In genomic region chr4:148109215-148109614, GRCm38 (mm10) we compare ENCODE assay signal across 27 mouse cellular contexts. TPM values are rescaled to one million over a fixed set of nuclear protein-coding genes. Genes with fewer than 3 reads are reported as not detected.
DNase-seq lines count a peak whose midpoint lies in the region; ATAC-seq and TF ChIP-seq lines count a peak whose summit lies in the region.
"Had no signal": no experiment of that assay in that cellular context is flagged by ENCODE, and none has a peak within 500 bp of the region (broad histone marks: within the 10 kb centered on the region; RNA-seq: fewer than 3 reads in every experiment).

No protein-coding gene starts in this region.

- peaks cover 29% of the 10 kb centered on the region for H3K4me1 ChIP-seq in hindbrain, embryonic 10.5 days (replicated peaks)
- no peaks in the 10 kb centered on the region for H3K4me1 ChIP-seq in hindbrain, embryonic 16.5 days (ENCODE audit: control insufficient read depth, insufficient read depth, low read depth, low read length)
- H3K4me1 ChIP-seq in liver, embryonic 14.5 days (replicated peaks; ENCODE audit: control insufficient read depth in 2 of 2, insufficient read depth in 2 of 2, low read length in 1 of 2) = no peaks in the 10 kb centered on the region
- H3K4me1 ChIP-seq in midbrain, embryonic 13.5 days (replicated peaks) = 0 out of 2 replicates have a peak, but pooled peaks cover 6% of the 10 kb centered on the region
- H3K4me1 ChIP-seq in midbrain, postnatal 0 days (ENCODE audit: insufficient read depth, low read length) = no peaks in the 10 kb centered on the region
- no peaks in the 10 kb centered on the region for H3K4me1 ChIP-seq in forebrain, embryonic 12.5 days
- H3K4me1 ChIP-seq: midbrain, embryonic 12.5 days had no signal

- no peak overlapping the region for H3K4me3 ChIP-seq in hindbrain, embryonic 10.5 days
- no peak overlapping the region for H3K4me3 ChIP-seq in hindbrain, embryonic 16.5 days (ENCODE audit: low read length)
- no peak overlapping the region for H3K4me3 ChIP-seq in liver, embryonic 14.5 days (ENCODE audit: insufficient read depth in 1 of 2, low read depth in 2 of 2, low read length in 2 of 2)
- no peak overlapping the region for H3K4me3 ChIP-seq in midbrain, embryonic 13.5 days (replicated peaks)
- H3K4me3 ChIP-seq in midbrain, postnatal 0 days (ENCODE audit: low read depth, low read length) = no peak overlapping the region
- no peak overlapping the region for H3K4me3 ChIP-seq in forebrain, embryonic 12.5 days (replicated peaks)
- H3K4me3 ChIP-seq: embryonic facial prominence, embryonic 12.5 days; layer of hippocampus, adult 2 months; left cerebral cortex, adult 2 months; limb, embryonic 12.5 days; midbrain, embryonic 12.5 days; stomach, embryonic 15.5 days had no signal

- H3K4me2 ChIP-seq in hindbrain, embryonic 16.5 days (ENCODE audit: low read length) = no peak overlapping the region
- no peak overlapping the region for H3K4me2 ChIP-seq in liver, embryonic 14.5 days (ENCODE audit: low read depth)
- H3K4me2 ChIP-seq in midbrain, embryonic 13.5 days (replicated peaks) = no peak overlapping the region
- H3K4me2 ChIP-seq in midbrain, postnatal 0 days (ENCODE audit: low read depth, low read length, poor library complexity, severe bottlenecking) = no peak overlapping the region
- H3K4me2 ChIP-seq in forebrain, embryonic 12.5 days = no peak overlapping the region
- H3K4me2 ChIP-seq: embryonic facial prominence, embryonic 12.5 days; heart, embryonic 11.5 days; limb, embryonic 12.5 days; midbrain, embryonic 12.5 days; stomach, embryonic 15.5 days had no signal

- H3K27ac ChIP-seq in hindbrain, embryonic 10.5 days = peak overlapping the region; percentile 75
- H3K27ac ChIP-seq in hindbrain, embryonic 16.5 days (ENCODE audit: low read depth, low read length) = no peak overlapping the region
- H3K27ac ChIP-seq in liver, embryonic 14.5 days = no peak overlapping the region
- H3K27ac ChIP-seq in midbrain, embryonic 13.5 days = no peak overlapping the region
- no peak overlapping the region for H3K27ac ChIP-seq in midbrain, postnatal 0 days (ENCODE audit: low read depth, low read length)
- H3K27ac ChIP-seq in forebrain, embryonic 12.5 days = no peak overlapping the region
- H3K27ac ChIP-seq: embryonic facial prominence, embryonic 12.5 days; layer of hippocampus, adult 2 months; left cerebral cortex, adult 2 months; limb, embryonic 12.5 days; macrophage; midbrain, embryonic 12.5 days; stomach, embryonic 15.5 days had no signal

- TF ChIP-seq EP300 in liver, embryonic 14.5 days (IDR thresholded peaks at IDR 0.05; ENCODE audit: low read depth) = no peak

- no peak overlapping the region for H3K9ac ChIP-seq in hindbrain, embryonic 16.5 days (ENCODE audit: low read depth, low read length)
- H3K9ac ChIP-seq in liver, embryonic 14.5 days (replicated peaks) = no peak overlapping the region
- no peak overlapping the region for H3K9ac ChIP-seq in midbrain, embryonic 13.5 days (replicated peaks)
- no peak overlapping the region for H3K9ac ChIP-seq in midbrain, postnatal 0 days (replicated peaks; ENCODE audit: low read length, poor library complexity, severe bottlenecking)
- no peak overlapping the region for H3K9ac ChIP-seq in forebrain, embryonic 12.5 days
- H3K9ac ChIP-seq: embryonic facial prominence, embryonic 12.5 days; limb, embryonic 12.5 days; midbrain, embryonic 12.5 days; stomach, embryonic 15.5 days had no signal

- DNase-seq in hindbrain, embryonic 10.5 days (ENCODE audit: low spot score) = no peak
- peak; percentile 97 for DNase-seq in 416B (ENCODE audit: low read depth)
- DNase-seq in liver, embryonic 14.5 days (ENCODE audit: low read depth in 3 of 3, low spot score in 3 of 3) = no peak
- DNase-seq in midbrain, postnatal 0 days (ENCODE audit: low spot score) = no peak
- DNase-seq: adrenal gland, adult 2 months; B cell, adult 2 months; cerebellum, adult 2 months; gastrocnemius, postnatal 14 days; heart, adult 11 months; heart, postnatal 4 days; kidney, postnatal 25 days; retina, postnatal 1 day; right cerebral cortex, postnatal 25 days had no signal

- no peaks in the 10 kb centered on the region for H3K9me3 ChIP-seq in hindbrain, embryonic 10.5 days
- H3K9me3 ChIP-seq in hindbrain, embryonic 16.5 days (ENCODE audit: control insufficient read depth, low read length) = no peaks in the 10 kb centered on the region
- H3K9me3 ChIP-seq in liver, embryonic 14.5 days (ENCODE audit: control insufficient read depth, low read length) = no peaks in the 10 kb centered on the region
- no peaks in the 10 kb centered on the region for H3K9me3 ChIP-seq in midbrain, embryonic 13.5 days
- H3K9me3 ChIP-seq in midbrain, postnatal 0 days (ENCODE audit: low read length) = no peaks in the 10 kb centered on the region
- no peaks in the 10 kb centered on the region for H3K9me3 ChIP-seq in forebrain, embryonic 12.5 days
- H3K9me3 ChIP-seq: embryonic facial prominence, embryonic 12.5 days; limb, embryonic 12.5 days; midbrain, embryonic 12.5 days; stomach, embryonic 15.5 days had no signal

- no peak for ATAC-seq in hindbrain, embryonic 16.5 days
- peak; percentile 74 for ATAC-seq in common myeloid progenitor, adult 5-6 weeks (replicated peaks; ENCODE audit: low read depth, poor library complexity, severe bottlenecking)
- ATAC-seq in liver, embryonic 14.5 days (ENCODE audit: insufficient read depth) = peak; percentile 46; the same call in 1 of the 2 replicates
- no peak for ATAC-seq in midbrain, embryonic 13.5 days
- no peak for ATAC-seq in midbrain, postnatal 0 days (ENCODE audit: low FRiP score)
- no peak for ATAC-seq in forebrain, embryonic 12.5 days (ENCODE audit: low FRiP score)
- ATAC-seq: activated CD4-positive, CD25-positive, alpha-beta regulatory T cell, adult 4 months; intestine, postnatal 0 days had no signal

- H3K36me3 ChIP-seq in hindbrain, embryonic 10.5 days = peaks cover 50% of the 10 kb centered on the region
- peaks cover 4% of the 10 kb centered on the region; the same call in 1 of the 2 replicates for H3K36me3 ChIP-seq in hindbrain, embryonic 16.5 days (ENCODE audit: control insufficient read depth, insufficient read depth, low read length)
- H3K36me3 ChIP-seq in liver, embryonic 14.5 days (replicated peaks; ENCODE audit: control insufficient read depth, insufficient read depth, low read depth) = no peaks in the 10 kb centered on the region
- peaks cover 84% of the 10 kb centered on the region for H3K36me3 ChIP-seq in midbrain, embryonic 13.5 days
- H3K36me3 ChIP-seq in midbrain, postnatal 0 days (ENCODE audit: insufficient read depth, low read length) = peaks cover 15% of the 10 kb centered on the region
- H3K36me3 ChIP-seq in forebrain, embryonic 12.5 days (replicated peaks) = peaks cover 6% of the 10 kb centered on the region
- H3K36me3 ChIP-seq: embryonic facial prominence, embryonic 12.5 days; limb, embryonic 12.5 days; stomach, embryonic 15.5 days had no signal

- 89% methylated on average over 5 of the region's 5 CpGs for WGBS in hindbrain, embryonic 10.5 days
- 82% methylated on average over 5 of the region's 5 CpGs for WGBS in hindbrain, embryonic 16.5 days
- WGBS in liver, embryonic 14.5 days (ENCODE audit: insufficient replicate concordance) = 19% methylated on average over 5 of the region's 5 CpGs
- 88% methylated on average over 5 of the region's 5 CpGs for WGBS in midbrain, embryonic 13.5 days
- 83% methylated on average over 5 of the region's 5 CpGs for WGBS in midbrain, postnatal 0 days
- 85% methylated on average over 5 of the region's 5 CpGs for WGBS in forebrain, embryonic 12.5 days

- no peak for TF ChIP-seq CTCF in liver, embryonic 14.5 days (IDR thresholded peaks at IDR 0.05; ENCODE audit: low read depth)
- TF ChIP-seq CTCF in midbrain, postnatal 0 days (IDR thresholded peaks at IDR 0.05) = no peak

- H3K27me3 ChIP-seq in hindbrain, embryonic 10.5 days (ENCODE audit: insufficient read depth, poor library complexity, severe bottlenecking) = peaks cover 6% of the 10 kb centered on the region; the same call in 1 of the 2 replicates
- no peaks in the 10 kb centered on the region for H3K27me3 ChIP-seq in hindbrain, embryonic 16.5 days (replicated peaks; ENCODE audit: control insufficient read depth, insufficient read depth, low read length)
- no peaks in the 10 kb centered on the region for H3K27me3 ChIP-seq in liver, embryonic 14.5 days (ENCODE audit: control insufficient read depth, insufficient read depth, low read length)
- no peaks in the 10 kb centered on the region for H3K27me3 ChIP-seq in midbrain, embryonic 13.5 days
- no peaks in the 10 kb centered on the region for H3K27me3 ChIP-seq in midbrain, postnatal 0 days (ENCODE audit: insufficient read depth, low read length)
- H3K27me3 ChIP-seq in forebrain, embryonic 12.5 days = no peaks in the 10 kb centered on the region
- H3K27me3 ChIP-seq: embryonic facial prominence, embryonic 12.5 days; stomach, embryonic 15.5 days had no signal

RNA-seq across cellular contexts. Expression of gene Mad2l2, which starts 21.0 kb away (rescaled TPM):
- 74.3 and 86.9 TPM in 2 replicates for polyA plus RNA-seq in hindbrain, embryonic 10.5 days (2016; fragmentation: Nextera tagmentation; extraction: Ambion mirVana)
- 98.0 and 105 TPM in 2 replicates for polyA plus RNA-seq in hindbrain, embryonic 16.5 days (2015; fragmentation: Nextera tagmentation; extraction: Ambion mirVana)
- total RNA-seq in common myeloid progenitor, adult 5-6 weeks (2017) = 8.4 and 17.2 TPM in 2 replicates
- polyA plus RNA-seq in liver, embryonic 14.5 days (2012; rRNA removed) = 7.5 and 9.4 TPM in 2 replicates
- 17.7 and 19.1 TPM in 2 replicates for polyA plus RNA-seq in liver, embryonic 14.5 days (2014; fragmentation: Nextera tagmentation; extraction: Ambion mirVana)
- 105 and 106 TPM in 2 replicates for polyA plus RNA-seq in midbrain, embryonic 13.5 days (2015; fragmentation: Nextera tagmentation; extraction: Ambion mirVana)
- total RNA-seq in midbrain, postnatal 0 days (2014; rRNA removed) = 42.0 and 51.7 TPM in 2 replicates
- 84.0 and 89.1 TPM in 2 replicates for polyA plus RNA-seq in midbrain, postnatal 0 days (2015; fragmentation: Nextera tagmentation; extraction: Ambion mirVana)
- 76.1 and 81.6 TPM in 2 replicates for polyA plus RNA-seq in forebrain, embryonic 12.5 days (2016; fragmentation: Nextera tagmentation; extraction: Ambion mirVana)

RNA-seq across cellular contexts. Expression of gene Draxin, which starts 21.3 kb away (rescaled TPM):
- 6.5 and 13.1 TPM in 2 replicates for polyA plus RNA-seq in hindbrain, embryonic 10.5 days (2016; fragmentation: Nextera tagmentation; extraction: Ambion mirVana)
- polyA plus RNA-seq in hindbrain, embryonic 16.5 days (2015; fragmentation: Nextera tagmentation; extraction: Ambion mirVana) = 12.0 and 14.9 TPM in 2 replicates
- 0.09 TPM in 1 of 2 replicates, not detected in the other for total RNA-seq in common myeloid progenitor, adult 5-6 weeks (2017)
- polyA plus RNA-seq in liver, embryonic 14.5 days (2012; rRNA removed) = 0.16 and 0.22 TPM in 2 replicates
- polyA plus RNA-seq in liver, embryonic 14.5 days (2014; fragmentation: Nextera tagmentation; extraction: Ambion mirVana) = 0.04 and 0.05 TPM in 2 replicates
- 14.6 and 20.4 TPM in 2 replicates for polyA plus RNA-seq in midbrain, embryonic 13.5 days (2015; fragmentation: Nextera tagmentation; extraction: Ambion mirVana)
- total RNA-seq in midbrain, postnatal 0 days (2014; rRNA removed) = 23.9 and 29.5 TPM in 2 replicates
- 4.3 and 5.0 TPM in 2 replicates for polyA plus RNA-seq in midbrain, postnatal 0 days (2015; fragmentation: Nextera tagmentation; extraction: Ambion mirVana)
- polyA plus RNA-seq in forebrain, embryonic 12.5 days (2016; fragmentation: Nextera tagmentation; extraction: Ambion mirVana) = 6.4 and 8.0 TPM in 2 replicates
- total RNA-seq: heart, postnatal 4 days had no signal
- polyA plus RNA-seq: macrophage had no signal

RNA-seq across cellular contexts. Expression of gene Agtrap, which starts 21.4 kb away (rescaled TPM):
- polyA plus RNA-seq in hindbrain, embryonic 10.5 days (2016; fragmentation: Nextera tagmentation; extraction: Ambion mirVana) = 15.6 and 15.7 TPM in 2 replicates
- 7.4 and 9.3 TPM in 2 replicates for polyA plus RNA-seq in hindbrain, embryonic 16.5 days (2015; fragmentation: Nextera tagmentation; extraction: Ambion mirVana)
- total RNA-seq in common myeloid progenitor, adult 5-6 weeks (2017) = 23.6 and 31.2 TPM in 2 replicates
- polyA plus RNA-seq in liver, embryonic 14.5 days (2012; rRNA removed) = 4.0 and 4.1 TPM in 2 replicates
- polyA plus RNA-seq in liver, embryonic 14.5 days (2014; fragmentation: Nextera tagmentation; extraction: Ambion mirVana) = 8.2 and 9.9 TPM in 2 replicates
- 5.4 and 7.9 TPM in 2 replicates for polyA plus RNA-seq in midbrain, embryonic 13.5 days (2015; fragmentation: Nextera tagmentation; extraction: Ambion mirVana)
- 6.6 and 7.5 TPM in 2 replicates for total RNA-seq in midbrain, postnatal 0 days (2014; rRNA removed)
- polyA plus RNA-seq in midbrain, postnatal 0 days (2015; fragmentation: Nextera tagmentation; extraction: Ambion mirVana) = 7.4 and 8.6 TPM in 2 replicates
- 8.4 and 9.2 TPM in 2 replicates for polyA plus RNA-seq in forebrain, embryonic 12.5 days (2016; fragmentation: Nextera tagmentation; extraction: Ambion mirVana)

RNA-seq across cellular contexts. Expression of gene Fbxo6, which starts 42.7 kb away (rescaled TPM):
- polyA plus RNA-seq in hindbrain, embryonic 10.5 days (2016; fragmentation: Nextera tagmentation; extraction: Ambion mirVana) = 11.0 and 15.6 TPM in 2 replicates
- polyA plus RNA-seq in hindbrain, embryonic 16.5 days (2015; fragmentation: Nextera tagmentation; extraction: Ambion mirVana) = 20.3 and 22.9 TPM in 2 replicates
- total RNA-seq in common myeloid progenitor, adult 5-6 weeks (2017) = 2.9 and 7.1 TPM in 2 replicates
- 7.4 and 7.5 TPM in 2 replicates for polyA plus RNA-seq in liver, embryonic 14.5 days (2012; rRNA removed)
- 15.0 and 15.1 TPM in 2 replicates for polyA plus RNA-seq in liver, embryonic 14.5 days (2014; fragmentation: Nextera tagmentation; extraction: Ambion mirVana)
- 15.9 and 19.6 TPM in 2 replicates for polyA plus RNA-seq in midbrain, embryonic 13.5 days (2015; fragmentation: Nextera tagmentation; extraction: Ambion mirVana)
- 23.4 and 27.7 TPM in 2 replicates for total RNA-seq in midbrain, postnatal 0 days (2014; rRNA removed)
- 23.6 and 25.8 TPM in 2 replicates for polyA plus RNA-seq in midbrain, postnatal 0 days (2015; fragmentation: Nextera tagmentation; extraction: Ambion mirVana)
- polyA plus RNA-seq in forebrain, embryonic 12.5 days (2016; fragmentation: Nextera tagmentation; extraction: Ambion mirVana) = 14.9 and 16.4 TPM in 2 replicates

RNA-seq across cellular contexts. Expression of gene Fbxo44, which starts 51.1 kb away (rescaled TPM):
- 48.0 and 86.5 TPM in 2 replicates for polyA plus RNA-seq in hindbrain, embryonic 10.5 days (2016; fragmentation: Nextera tagmentation; extraction: Ambion mirVana)
- 104 and 114 TPM in 2 replicates for polyA plus RNA-seq in hindbrain, embryonic 16.5 days (2015; fragmentation: Nextera tagmentation; extraction: Ambion mirVana)
- total RNA-seq in common myeloid progenitor, adult 5-6 weeks (2017) = 1.4 and 3.0 TPM in 2 replicates
- polyA plus RNA-seq in liver, embryonic 14.5 days (2012; rRNA removed) = 1.0 and 1.2 TPM in 2 replicates
- polyA plus RNA-seq in liver, embryonic 14.5 days (2014; fragmentation: Nextera tagmentation; extraction: Ambion mirVana) = 0.43 and 0.46 TPM in 2 replicates
- 97.8 and 103 TPM in 2 replicates for polyA plus RNA-seq in midbrain, embryonic 13.5 days (2015; fragmentation: Nextera tagmentation; extraction: Ambion mirVana)
- 169 and 189 TPM in 2 replicates for total RNA-seq in midbrain, postnatal 0 days (2014; rRNA removed)
- 107 and 116 TPM in 2 replicates for polyA plus RNA-seq in midbrain, postnatal 0 days (2015; fragmentation: Nextera tagmentation; extraction: Ambion mirVana)
- 57.5 and 60.5 TPM in 2 replicates for polyA plus RNA-seq in forebrain, embryonic 12.5 days (2016; fragmentation: Nextera tagmentation; extraction: Ambion mirVana)

Comparison
In these comparisons a context has a peak if more than half of its experiments do, and no peak if none do; other contexts are left out.
1. ATAC-seq: peak in common myeloid progenitor, adult 5-6 weeks (single experiment) and liver, embryonic 14.5 days (single experiment); none in hindbrain, embryonic 16.5 days (single experiment), midbrain, embryonic 13.5 days (single experiment), midbrain, postnatal 0 days (single experiment) and forebrain, embryonic 12.5 days (single experiment).